Mouse (Mus musculus) ES-Bruce4 (cell line): ENCODE results near the gene Prss27. TPM values are rescaled to one million over a fixed set of nuclear protein-coding genes. Genes with fewer than 3 reads are reported as not detected.
A peak's percentile ranks its signal among the peaks of the same experiment; 100 is the strongest.

Source experiments
- H3K27ac ChIP-seq: 2 replicates; pipeline ENCODE4 v1.5.1; 2012; ENCODE audit warnings: low read length, inconsistent platforms; ENCODE audit not compliant: insufficient read depth
- H3K27me3 ChIP-seq: 2 replicates; pipeline ENCODE4 v1.6.1; 2012; ENCODE audit warnings: mild to moderate bottlenecking, low read length, inconsistent platforms; ENCODE audit not compliant: control insufficient read depth, poor library complexity, insufficient read depth, severe bottlenecking
- H3K36me3 ChIP-seq: 2 replicates; pipeline ENCODE4 v1.6.1; 2012; ENCODE audit warnings: inconsistent platforms, mild to moderate bottlenecking, low read length, moderate library complexity; ENCODE audit not compliant: control insufficient read depth, poor library complexity, insufficient read depth, severe bottlenecking
- H3K4me1 ChIP-seq: one replicate; pipeline ENCODE4 v1.8.1; 2011; ENCODE audit warnings: low read length; ENCODE audit not compliant: control insufficient read depth, insufficient read depth
- H3K4me3 ChIP-seq: 2 replicates; pipeline ENCODE4 v1.5.1; 2011; ENCODE audit warnings: low read depth, mild to moderate bottlenecking, low read length
- H3K9ac ChIP-seq: 2 replicates; pipeline ENCODE4 v1.6.1; 2012; ENCODE audit warnings: low read depth, mild to moderate bottlenecking, inconsistent platforms; ENCODE audit not compliant: poor library complexity, severe bottlenecking
- H3K9me3 ChIP-seq: replicated peaks from 2 replicates; pipeline ENCODE4 v1.6.1; 2012; ENCODE audit warnings: mild to moderate bottlenecking, low read length, inconsistent platforms; ENCODE audit not compliant: control insufficient read depth, poor library complexity, insufficient read depth, severe bottlenecking
- CTCF ChIP-seq: IDR thresholded peaks from one replicate; pipeline ENCODE4 v1.8.1; 2011; ENCODE audit warnings: low read depth, low read length
- EP300 ChIP-seq: IDR thresholded peaks from 2 replicates; pipeline ENCODE4 v1.6.1; 2011; ENCODE audit warnings: low read depth, low read length; ENCODE audit not compliant: insufficient read depth
- POLR2A ChIP-seq: IDR thresholded peaks from one replicate; pipeline ENCODE4 v1.8.1; 2011; ENCODE audit warnings: low read length; ENCODE audit not compliant: insufficient read depth
- polyA plus RNA-seq: library from polyadenylated mRNA; stranded (reverse); fragments of >200 nt; gene quantifications from 2 replicates; pipeline ENCODE4 v1.2.4, GENCODE M21; 2011; ENCODE audit warnings: low read depth; ENCODE audit not compliant: missing spikeins, insufficient read depth, insufficient read length

Gene Prss27
- polyA plus RNA-seq: not detected in 2 replicates

DNA sequence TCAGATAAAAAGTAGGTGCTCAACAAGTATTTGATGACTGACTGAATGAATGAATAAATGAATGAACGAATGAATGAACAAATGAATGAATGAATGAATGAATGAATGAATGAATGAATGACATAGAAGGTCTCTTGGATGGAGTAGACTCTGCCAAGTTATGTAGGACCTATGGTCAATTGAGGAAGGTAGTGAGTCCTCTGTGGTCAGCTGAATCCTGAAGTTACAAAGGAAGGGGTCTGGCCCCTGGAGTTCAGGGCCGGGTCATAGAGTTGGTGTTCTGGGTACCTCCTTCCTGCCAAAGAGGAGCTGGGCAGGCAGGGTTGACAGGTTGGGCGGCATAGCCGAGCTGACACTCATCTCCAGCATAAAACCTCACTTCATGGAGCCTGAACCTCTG lies at the start of gene Prss27:
TSS of gene Prss27 (plus strand) at position 301 of the 400 bp plus-strand sequence.
- H3K27ac ChIP-seq: no peak within 1 kb of the TSS
- no peaks in the 10 kb centered on the region for H3K9me3 ChIP-seq
- TF ChIP-seq EP300: no peak
- TF ChIP-seq CTCF: no peak
- no peak for TF ChIP-seq POLR2A
- no peaks in the 10 kb centered on the region for H3K27me3 ChIP-seq
- no peaks in the 10 kb centered on the region for H3K36me3 ChIP-seq
- no peaks in the 10 kb centered on the region for H3K4me1 ChIP-seq
- H3K4me3 ChIP-seq: no peak within 1 kb of the TSS
- no peak within 1 kb of the TSS for H3K9ac ChIP-seq

DNA sequence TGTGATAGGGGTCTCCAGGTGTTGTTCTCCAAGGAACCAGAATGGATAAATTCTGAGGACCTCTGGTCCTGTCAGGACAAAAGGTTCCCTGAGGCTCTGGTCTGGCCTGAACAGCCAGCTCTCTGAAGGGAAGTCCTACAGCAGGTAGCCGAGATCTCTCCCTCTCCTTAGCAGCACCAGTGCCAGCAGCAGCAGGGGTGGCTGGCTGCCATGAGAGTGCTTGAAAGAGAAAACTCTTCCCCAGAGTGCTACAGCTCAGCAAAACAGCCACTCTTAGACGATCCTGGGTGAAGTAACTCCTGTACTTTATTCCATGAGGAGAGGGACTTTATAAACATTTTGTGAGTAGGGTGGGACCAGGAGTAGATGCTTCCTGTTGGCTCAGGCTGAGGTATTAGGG lies 48.1 kb upstream of the Prss27 start:
- Histone ChIP-seq H3K9ac (no peak overlapping the region), H3K27ac (no peak overlapping the region), H3K9me3 (no peaks in the 10 kb centered on the region), H3K4me1 (peaks cover 4% of the 10 kb centered on the region), H3K4me3 (no peak overlapping the region), H3K27me3 (no peaks in the 10 kb centered on the region), H3K36me3 (no peaks in the 10 kb centered on the region)
- TF ChIP-seq EP300: no peak
- no peak for TF ChIP-seq CTCF
- no peak for TF ChIP-seq POLR2A

DNA sequence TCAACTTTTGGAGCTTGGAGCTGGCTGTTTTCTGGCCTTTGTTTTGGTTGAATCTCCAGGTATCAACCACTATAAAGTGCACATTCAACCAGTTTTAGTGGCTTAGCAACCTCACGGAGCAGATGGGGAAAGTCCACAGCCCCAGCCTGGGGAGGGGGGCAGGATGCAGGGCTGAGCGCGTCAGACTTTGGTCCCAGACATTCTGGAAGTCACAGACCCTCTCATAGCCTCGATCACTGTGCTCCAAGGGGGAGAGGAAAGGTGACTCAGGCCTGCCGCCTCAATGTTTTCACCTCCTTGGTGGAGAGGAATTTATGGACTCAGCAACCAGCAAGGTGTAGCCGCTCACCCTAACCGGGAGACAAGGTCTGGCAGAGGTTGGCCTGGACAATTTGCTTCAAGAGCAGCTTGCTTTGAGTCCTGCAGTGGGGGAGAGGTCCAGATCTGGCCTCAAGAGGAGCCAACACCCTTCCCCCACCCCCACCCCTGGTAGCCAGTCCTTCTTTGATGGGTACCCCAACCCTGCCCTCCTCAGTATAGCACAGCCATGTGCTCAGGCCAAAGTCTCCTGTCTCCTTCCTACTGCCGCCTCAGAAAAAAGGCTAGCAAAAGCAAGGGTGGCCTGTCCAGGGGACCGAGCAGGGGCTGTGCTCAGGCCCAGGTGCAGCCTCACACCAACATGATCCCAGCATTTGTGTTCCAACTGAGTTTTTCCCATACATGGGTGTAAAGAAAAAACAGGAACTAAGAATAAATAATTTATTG lies 45.0 kb upstream of the Prss27 start:
- peaks cover 4% of the 10 kb centered on the region for H3K4me1 ChIP-seq
- no peaks in the 10 kb centered on the region for H3K36me3 ChIP-seq
- H3K27ac ChIP-seq: no peak overlapping the region
- no peaks in the 10 kb centered on the region for H3K27me3 ChIP-seq
- H3K9me3 ChIP-seq: no peaks in the 10 kb centered on the region
- H3K4me3 ChIP-seq: no peak overlapping the region
- no peak for TF ChIP-seq POLR2A
- H3K9ac ChIP-seq: no peak overlapping the region

DNA sequence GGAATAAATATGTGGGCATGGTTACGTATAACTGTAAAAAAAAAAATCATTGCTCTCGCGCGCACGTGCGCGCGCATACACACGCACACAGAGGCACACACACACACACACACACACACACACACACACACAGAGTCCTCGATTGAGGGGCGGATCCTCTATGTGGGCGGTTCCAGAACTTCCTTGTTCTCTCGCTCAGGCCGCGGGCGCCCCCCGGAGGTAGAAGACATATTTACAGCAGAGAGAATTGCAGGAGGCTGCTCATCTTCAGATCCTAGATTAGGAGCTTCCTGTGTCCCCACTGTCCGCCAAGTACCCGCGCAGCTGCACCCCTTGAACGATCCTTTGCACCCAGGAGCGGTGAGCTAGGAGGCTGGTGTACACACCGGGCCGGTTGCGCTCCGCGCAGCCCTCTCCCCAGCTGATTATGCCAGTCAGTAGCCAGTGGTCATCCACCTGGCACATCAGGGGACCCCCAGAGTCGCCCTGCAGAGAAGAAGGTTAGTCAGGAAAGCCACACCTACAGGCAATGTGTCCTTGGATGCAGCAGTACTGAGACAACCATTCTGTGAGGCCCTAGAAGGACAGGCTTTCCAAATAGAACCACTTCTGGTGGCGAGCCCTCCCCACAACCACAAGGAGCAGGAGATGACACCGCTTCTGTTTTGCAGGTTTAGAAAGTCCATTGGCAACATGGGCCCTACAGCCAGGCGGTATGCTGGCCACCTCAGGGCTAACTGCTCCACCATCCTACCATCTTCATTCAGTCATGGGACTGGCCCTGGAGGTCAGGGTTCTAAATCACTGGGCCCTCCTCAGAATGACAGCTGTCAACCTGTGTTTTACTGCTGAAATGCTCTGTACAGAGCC lies 44.1 kb upstream of the Prss27 start:
- Histone ChIP-seq H3K27ac (no peak overlapping the region), H3K9ac (no peak overlapping the region), H3K36me3 (no peaks in the 10 kb centered on the region), H3K9me3 (no peaks in the 10 kb centered on the region), H3K4me1 (peaks cover 4% of the 10 kb centered on the region), H3K4me3 (no peak overlapping the region), H3K27me3 (no peaks in the 10 kb centered on the region)
- peak; percentile 61 for TF ChIP-seq CTCF
- TF ChIP-seq POLR2A: no peak
- 0 out of 2 replicates have a peak, but pooled peaks have one; percentile 37 for TF ChIP-seq EP300

DNA sequence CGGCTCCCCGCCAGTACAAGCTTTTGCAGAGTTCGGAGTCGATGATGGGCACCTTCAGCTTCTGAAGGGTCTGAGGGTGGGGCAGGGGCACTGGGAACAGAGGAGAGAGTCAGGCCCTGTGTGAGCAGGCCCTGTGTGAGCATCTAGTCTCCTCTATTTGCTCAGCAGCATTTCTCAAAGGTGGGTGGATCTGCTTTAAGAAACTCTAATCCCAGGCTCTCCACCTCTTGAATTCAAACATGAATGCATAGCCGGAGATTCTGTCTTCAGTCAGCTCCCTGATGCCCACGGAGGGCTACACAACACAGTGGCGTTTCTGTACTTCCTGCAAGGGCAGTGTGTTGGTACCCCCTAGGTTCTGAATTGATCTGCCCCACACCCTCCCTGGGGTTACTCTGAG lies 43.3 kb upstream of the Prss27 start:
- Histone ChIP-seq H3K36me3 (no peaks in the 10 kb centered on the region), H3K27me3 (no peaks in the 10 kb centered on the region), H3K9me3 (no peaks in the 10 kb centered on the region), H3K9ac (no peak overlapping the region), H3K27ac (no peak overlapping the region), H3K4me1 (peaks cover 4% of the 10 kb centered on the region), H3K4me3 (no peak overlapping the region)
- no peak for TF ChIP-seq CTCF
- no peak for TF ChIP-seq EP300
- TF ChIP-seq POLR2A: no peak

DNA sequence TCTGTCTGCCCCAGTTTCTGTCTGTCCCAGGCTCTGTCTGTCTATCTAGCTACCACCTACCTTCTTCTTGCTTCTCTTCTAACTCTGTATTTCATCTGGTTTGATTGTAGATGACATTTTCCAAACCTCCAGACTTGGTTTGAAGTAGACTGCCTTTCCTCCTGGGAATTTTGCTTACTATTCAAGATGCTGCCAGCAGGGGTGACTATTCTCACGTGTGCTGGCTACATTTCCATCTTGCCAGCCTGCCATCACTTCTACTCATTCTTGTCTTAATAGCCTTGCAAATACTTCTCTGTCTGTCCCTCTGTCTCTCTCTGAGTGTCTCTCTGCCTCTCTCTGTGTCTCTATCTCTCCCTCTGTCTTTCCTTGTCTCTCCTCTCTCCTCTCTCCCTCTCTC lies 42.5 kb upstream of the Prss27 start:
- Histone ChIP-seq H3K27me3 (no peaks in the 10 kb centered on the region), H3K27ac (no peak overlapping the region), H3K4me3 (no peak overlapping the region), H3K9me3 (no peaks in the 10 kb centered on the region), H3K4me1 (peaks cover 4% of the 10 kb centered on the region), H3K36me3 (no peaks in the 10 kb centered on the region), H3K9ac (no peak overlapping the region)
- TF ChIP-seq EP300 (no peak), CTCF (no peak), POLR2A (no peak)
